Mouse (Mus musculus): ENCODE data around the gene Gm16867.
"Not testable (repeated sequence)": the region's sequence is repeated elsewhere in the genome, so short reads cannot be mapped to it uniquely, and the experiment has no call there.

Gm16867 gene

DNA sequence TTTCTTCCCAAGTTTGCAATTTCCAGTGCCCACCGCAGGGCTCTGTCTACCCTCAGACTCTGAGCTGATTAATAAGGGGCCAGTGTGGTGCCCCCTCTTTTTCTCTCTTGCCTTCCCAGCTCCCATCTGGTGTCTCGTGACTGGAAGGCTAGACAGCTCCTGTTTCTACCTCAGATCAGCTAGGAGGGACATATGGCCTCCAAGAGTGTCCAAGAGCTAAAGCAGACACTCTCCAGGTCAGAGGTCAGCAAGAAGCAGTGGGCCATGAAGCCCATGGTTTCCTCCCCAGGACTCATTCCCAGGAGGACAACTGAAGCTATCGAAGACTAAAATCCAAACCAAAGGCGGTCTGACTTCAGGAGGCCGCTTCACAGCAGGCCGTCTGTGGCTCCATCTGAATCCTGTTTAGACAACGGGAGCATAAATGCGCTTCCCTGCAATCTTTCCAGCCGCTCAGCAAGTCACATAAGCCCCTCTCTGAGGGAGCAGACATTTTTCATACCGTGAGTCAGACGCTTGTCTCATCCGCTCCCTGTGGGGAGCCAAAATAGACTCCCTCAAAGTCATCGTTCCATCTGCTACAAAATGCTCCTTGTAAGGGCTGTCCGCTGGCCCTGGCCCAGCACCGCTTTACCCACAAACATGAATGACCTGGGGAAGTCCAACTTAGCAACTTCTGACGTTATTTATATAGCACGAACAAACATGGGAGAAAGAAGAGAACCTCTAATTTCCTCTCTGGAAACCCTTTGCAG lies 35.4 kb downstream of the Gm16867 start:
- in situ Hi-C loops (cut with MboI, MseI) = not testable (repeated sequence)

DNA sequence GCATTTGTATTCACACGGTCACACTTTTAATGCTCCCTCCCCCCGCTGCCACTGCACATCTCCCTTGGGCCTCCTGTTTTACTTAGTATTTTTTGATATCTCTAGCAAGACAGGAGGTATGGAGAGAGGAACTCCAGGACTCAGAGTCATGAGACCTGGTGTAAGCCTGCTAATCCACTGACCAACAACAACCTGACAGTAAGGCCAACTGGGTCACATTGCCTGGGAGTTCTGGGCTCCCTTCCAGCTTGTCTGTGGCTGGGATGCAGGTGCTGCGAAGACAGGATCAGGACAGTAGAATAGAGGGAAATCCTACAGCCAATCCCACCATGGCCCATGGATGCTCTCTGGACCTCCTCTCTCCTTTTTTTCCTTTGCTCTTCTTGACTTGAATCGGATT lies 38.7 kb downstream of the Gm16867 start:
- in situ Hi-C loops (cut with MboI, MseI) = not testable (repeated sequence)

GRCm38 (mm10) chr14:69457691-69458090 lies 45.5 kb downstream of the Gm16867 start:
- in situ Hi-C loops (cut with MboI, MseI) = not testable (repeated sequence)

DNA sequence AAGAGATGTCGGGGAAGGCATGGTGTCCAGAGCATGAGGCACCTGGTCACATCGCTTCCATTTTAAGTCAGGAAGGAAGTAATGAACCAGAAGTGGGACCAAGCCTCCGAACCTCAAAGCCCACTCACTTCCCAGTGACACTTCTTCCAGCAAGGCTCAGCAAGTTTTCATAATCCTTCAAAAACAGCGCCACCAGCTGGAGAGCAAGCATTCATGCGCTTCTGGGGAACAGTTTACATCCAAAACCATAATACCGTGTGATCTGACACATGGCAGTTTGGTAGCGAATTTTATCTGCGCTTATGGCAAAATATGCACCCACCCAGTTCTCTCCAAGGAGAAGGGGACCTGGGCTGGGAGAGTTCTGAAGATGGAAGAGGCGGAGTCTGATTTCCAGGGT lies 48.5 kb downstream of the Gm16867 start:
- in situ Hi-C loops (cut with MboI, MseI) = not testable (repeated sequence)

GRCm38 (mm10) chr14:69448845-69449244 lies 54.3 kb downstream of the Gm16867 start:
- in situ Hi-C loops (cut with MboI, MseI) = not testable (repeated sequence)

DNA sequence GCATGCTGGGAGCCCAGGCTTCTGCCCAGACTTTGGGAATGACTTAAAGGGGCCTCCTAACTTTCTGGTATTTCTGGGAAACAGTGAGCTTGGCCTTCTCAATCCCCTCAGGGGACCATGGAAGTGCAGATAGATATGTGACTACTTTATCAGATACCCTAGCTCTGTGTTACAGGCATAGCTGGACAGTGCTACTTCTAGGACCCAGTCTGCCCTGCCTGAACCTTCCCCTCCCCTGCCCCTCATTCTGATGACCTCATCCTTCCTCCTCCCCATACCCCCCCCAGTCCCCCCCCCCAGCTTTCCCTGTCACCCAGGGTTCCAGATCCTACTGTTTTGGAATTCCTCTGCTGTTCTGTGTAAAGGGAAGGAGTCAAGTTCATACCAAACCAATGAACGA lies 56.2 kb downstream of the Gm16867 start:
- in situ Hi-C loops (cut with MboI, MseI) = not testable (repeated sequence)

DNA sequence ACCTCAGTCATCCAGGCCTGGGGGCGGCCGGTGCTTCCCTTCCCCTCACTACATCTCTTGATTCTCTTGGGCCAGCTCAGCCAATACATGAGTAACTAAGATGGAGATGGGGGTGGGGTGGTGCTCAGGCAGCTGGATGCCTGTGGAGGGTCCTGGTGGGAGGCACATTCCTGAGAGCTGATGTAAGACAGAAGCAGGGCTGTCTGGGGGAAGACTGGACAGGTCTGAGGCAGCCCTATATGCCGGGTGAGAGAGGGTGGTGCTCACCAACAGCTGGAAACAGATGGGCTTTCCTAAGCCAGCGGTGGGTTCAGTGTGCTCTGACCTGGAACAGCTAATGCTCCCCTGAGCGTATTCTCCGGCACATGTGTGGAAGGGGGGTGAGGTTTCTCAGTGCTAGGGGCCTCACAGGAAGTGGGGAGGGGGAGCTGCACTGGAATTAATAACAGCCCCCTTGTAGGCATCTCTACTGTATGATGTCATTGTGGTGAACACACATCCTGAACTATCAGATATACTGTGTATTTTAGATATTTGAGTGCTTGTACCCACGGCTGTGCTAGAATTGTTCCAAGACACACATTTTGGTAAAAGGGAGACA lies 60.0 kb downstream of the Gm16867 start:
- in situ Hi-C loops (cut with MboI, MseI) = not testable (repeated sequence)

GRCm38 (mm10) chr14:69440955-69441354 lies 62.2 kb downstream of the Gm16867 start:
- in situ Hi-C loops (cut with MboI, MseI) = not testable (repeated sequence)

GRCm38 (mm10) chr14:69438678-69439214 lies 64.4 kb downstream of the Gm16867 start:
- in situ Hi-C loops (cut with MboI, MseI) = not testable (repeated sequence)

- in situ Hi-C loops (cut with MboI, MseI) = not testable (repeated sequence)
These were observed 82.2 kb downstream of the Gm16867 start for GRCm38 (mm10) chr14:69421003-69421402.

- in situ Hi-C loops (cut with MboI, MseI) = not testable (repeated sequence)
These were observed 85.6 kb downstream of the Gm16867 start for GRCm38 (mm10) chr14:69417545-69417944.

Data from T-helper 2 cell (primary cell).